Mouse (Mus musculus) forebrain, embryonic 15.5 days (tissue): ENCODE measurements at regions not wholly inside any gene's neighbourhood (a gene's known extent, or its start where the extent isn't known, plus 50 kb on each side); places are given as distances from the start of the nearest gene placed in this dataset.
"Not testable (repeated sequence)": the region's sequence is repeated elsewhere in the genome, so short reads cannot be mapped to it uniquely, and the experiment has no call there.

Source experiments
- ATAC-seq: fragments of 200-750 bp; cut with Nextera tagmentation; replicated peaks from 2 replicates; pipeline ENCODE4 v1.8.0; 2017; ENCODE audit warnings: mild to moderate bottlenecking, moderate TSS enrichment, moderate library complexity
- H3K27ac ChIP-seq: fragments of 300-500 bp; sonication (generic); replicated peaks from 2 replicates; pipeline ENCODE4 v1.5.1; 2015; ENCODE audit warnings: mild to moderate bottlenecking, inconsistent platforms
- H3K27me3 ChIP-seq: fragments of 300-500 bp; sonication (generic); 2 replicates; pipeline ENCODE4 v1.6.1; 2015; ENCODE audit warnings: inconsistent platforms
- H3K36me3 ChIP-seq: fragments of 300-500 bp; sonication (generic); 2 replicates; pipeline ENCODE4 v1.6.1; 2015; ENCODE audit warnings: mild to moderate bottlenecking, inconsistent platforms
- H3K4me1 ChIP-seq: fragments of 300-500 bp; sonication (generic); 2 replicates; pipeline ENCODE4 v1.6.1; 2015; ENCODE audit warnings: inconsistent platforms
- H3K4me2 ChIP-seq: fragments of 300-500 bp; sonication (generic); replicated peaks from 2 replicates; pipeline ENCODE4 v1.6.1; 2015; ENCODE audit warnings: mild to moderate bottlenecking, inconsistent platforms
- H3K4me3 ChIP-seq: fragments of 300-500 bp; sonication (generic); 2 replicates; pipeline ENCODE4 v1.5.1; 2015; ENCODE audit warnings: mild to moderate bottlenecking, inconsistent platforms
- H3K9ac ChIP-seq: fragments of 300-500 bp; sonication (generic); replicated peaks from 2 replicates; pipeline ENCODE4 v1.6.1; 2015; ENCODE audit warnings: mild to moderate bottlenecking, inconsistent platforms
- H3K9me3 ChIP-seq: fragments of 300-500 bp; sonication (generic); 2 replicates; pipeline ENCODE4 v1.6.1; 2016; ENCODE audit warnings: inconsistent platforms
- WGBS: fragments of 180-500 bp; shearing (Covaris S2); methylation state at CpG from one replicate; pipeline ENCODE4 v1.1.7; 2015; ENCODE audit warnings: mixed read lengths; 5-methylcytosine and 5-hydroxymethylcytosine counted together

DNA sequence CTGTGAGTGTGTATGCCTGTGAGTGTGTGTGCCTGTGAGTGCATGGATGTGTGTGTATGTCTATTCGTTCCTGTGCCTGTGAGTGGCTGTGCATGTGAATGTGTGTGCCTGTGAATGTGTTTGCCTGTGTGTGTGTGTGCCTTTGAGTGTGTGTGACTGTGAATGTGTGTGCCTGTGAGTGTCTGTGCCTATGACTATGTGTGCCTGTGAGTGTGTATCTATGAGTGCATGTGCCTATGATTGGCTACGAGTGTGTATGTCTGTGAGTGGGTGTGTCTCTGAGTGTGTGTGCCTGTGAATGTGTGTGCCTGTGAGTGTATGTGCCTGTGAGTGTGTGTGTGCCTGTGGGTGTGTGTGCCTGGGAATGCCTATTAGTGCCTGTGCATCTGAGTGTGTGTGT, 731.6 kb downstream of the Lrriq3 start:
- H3K36me3 ChIP-seq, result no peaks in the 10 kb centered on the region
- WGBS, result 89% methylated on average over 2 of the region's 2 CpGs
- no peak overlapping the region for H3K4me3 ChIP-seq
- no peaks in the 10 kb centered on the region for H3K9me3 ChIP-seq
- no peak overlapping the region for H3K27ac ChIP-seq
- no peak overlapping the region for H3K4me2 ChIP-seq
- no peaks in the 10 kb centered on the region for H3K27me3 ChIP-seq
- no peaks in the 10 kb centered on the region for H3K4me1 ChIP-seq
- no peak overlapping the region for H3K9ac ChIP-seq
- ATAC-seq, result no peak

DNA sequence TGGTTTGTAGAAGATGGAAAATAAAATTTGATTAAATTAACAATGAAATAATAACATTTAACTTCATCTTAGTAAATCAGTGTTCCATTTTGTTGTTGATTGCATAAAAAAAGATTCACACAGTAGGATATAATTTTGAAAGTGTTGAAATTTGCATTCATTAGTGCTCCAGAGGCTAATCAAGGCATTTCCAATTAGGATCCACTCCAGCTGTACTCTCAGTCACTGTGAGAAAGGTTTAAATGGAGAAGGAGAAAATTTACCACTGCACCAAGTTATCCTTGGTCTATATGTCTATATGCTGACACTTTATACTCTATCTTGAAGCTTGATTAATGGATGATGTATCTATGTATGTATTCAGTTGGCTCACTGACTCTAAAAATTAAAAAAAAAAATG, 695.3 kb upstream of the Negr1 start:
- no peaks in the 10 kb centered on the region for H3K4me1 ChIP-seq
- H3K4me3 ChIP-seq, result no peak overlapping the region
- H3K27me3 ChIP-seq, result no peaks in the 10 kb centered on the region
- no peaks in the 10 kb centered on the region for H3K9me3 ChIP-seq
- H3K4me2 ChIP-seq, result no peak overlapping the region
- peak; percentile 53; the same call in 1 of the 2 replicates for ATAC-seq
- no peaks in the 10 kb centered on the region for H3K36me3 ChIP-seq
- no peak overlapping the region for H3K27ac ChIP-seq
- H3K9ac ChIP-seq, result no peak overlapping the region

DNA sequence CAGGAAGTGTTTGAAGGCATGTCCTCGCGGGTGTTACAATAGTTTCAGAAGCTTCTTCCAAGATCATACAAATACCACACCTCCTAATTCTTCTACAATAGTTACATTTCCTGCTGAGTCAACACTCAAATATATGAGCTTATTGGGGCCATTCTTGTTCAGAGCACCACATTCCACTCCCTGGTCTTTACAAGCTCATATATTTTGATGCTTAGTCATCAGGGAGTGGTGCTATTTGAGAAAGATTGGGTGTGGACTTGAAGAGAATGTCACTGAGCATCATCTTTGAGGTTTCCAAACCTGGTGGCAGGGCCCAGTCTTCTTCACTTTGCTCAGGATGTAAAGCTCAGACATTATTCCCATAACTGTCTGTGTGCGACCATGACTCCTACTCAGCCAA, 685.9 kb upstream of the Negr1 start:
- no peaks in the 10 kb centered on the region for H3K4me1 ChIP-seq
- H3K9ac ChIP-seq, result no peak overlapping the region
- no peak for ATAC-seq
- no peaks in the 10 kb centered on the region for H3K27me3 ChIP-seq
- no peaks in the 10 kb centered on the region for H3K9me3 ChIP-seq
- H3K4me3 ChIP-seq, result no peak overlapping the region
- 96% methylated on average over 3 of the region's 3 CpGs for WGBS
- no peak overlapping the region for H3K4me2 ChIP-seq
- H3K36me3 ChIP-seq, result no peaks in the 10 kb centered on the region
- H3K27ac ChIP-seq, result no peak overlapping the region

DNA sequence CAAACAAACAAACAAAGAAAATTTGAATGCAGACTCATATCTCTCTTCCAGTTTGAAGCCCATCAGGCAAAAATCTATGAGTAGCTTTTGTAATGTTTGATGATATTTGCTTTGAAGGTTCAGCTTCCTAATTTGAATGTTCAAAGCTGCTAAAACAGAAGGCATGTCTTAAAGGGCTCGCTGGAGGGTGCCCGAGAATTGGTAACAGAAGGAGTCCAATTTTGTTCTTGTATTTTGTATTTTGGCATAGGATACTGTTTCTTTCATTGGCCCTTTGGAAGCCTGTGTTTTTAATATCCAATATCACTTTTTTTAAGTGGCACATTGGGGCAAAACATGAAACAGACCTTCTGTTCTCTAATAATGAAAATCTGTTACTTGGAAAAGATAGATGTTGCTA, 683.2 kb upstream of the Negr1 start:
- ATAC-seq, result 0 out of 2 replicates have a peak, but pooled peaks have one; percentile 51
- H3K4me2 ChIP-seq, result no peak overlapping the region
- no peak overlapping the region for H3K27ac ChIP-seq
- no peak overlapping the region for H3K4me3 ChIP-seq
- H3K36me3 ChIP-seq, result no peaks in the 10 kb centered on the region
- H3K4me1 ChIP-seq, result no peaks in the 10 kb centered on the region
- 38% methylated on average over 2 of the region's 2 CpGs for WGBS
- H3K27me3 ChIP-seq, result no peaks in the 10 kb centered on the region
- H3K9me3 ChIP-seq, result no peaks in the 10 kb centered on the region
- no peak overlapping the region for H3K9ac ChIP-seq

DNA sequence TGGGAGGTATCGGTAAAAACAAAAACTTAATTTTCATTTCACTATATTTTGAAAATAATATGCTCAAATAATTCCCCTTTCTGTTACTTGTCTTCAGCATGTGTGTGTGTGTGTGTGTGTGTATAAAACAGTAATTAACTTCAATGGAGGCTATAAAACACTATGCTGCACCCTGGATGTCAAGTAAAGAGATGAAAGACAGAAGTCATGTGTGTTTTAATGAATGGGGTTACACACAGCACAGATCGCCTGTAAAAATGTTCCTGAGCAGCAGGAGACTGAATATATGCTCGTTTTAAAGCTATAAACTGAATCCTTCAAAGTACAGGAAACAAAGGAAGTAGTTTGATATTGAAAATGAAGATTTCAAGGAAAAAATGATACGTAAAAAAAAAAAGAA, 680.9 kb upstream of the Negr1 start:
- ATAC-seq, result no peak

DNA sequence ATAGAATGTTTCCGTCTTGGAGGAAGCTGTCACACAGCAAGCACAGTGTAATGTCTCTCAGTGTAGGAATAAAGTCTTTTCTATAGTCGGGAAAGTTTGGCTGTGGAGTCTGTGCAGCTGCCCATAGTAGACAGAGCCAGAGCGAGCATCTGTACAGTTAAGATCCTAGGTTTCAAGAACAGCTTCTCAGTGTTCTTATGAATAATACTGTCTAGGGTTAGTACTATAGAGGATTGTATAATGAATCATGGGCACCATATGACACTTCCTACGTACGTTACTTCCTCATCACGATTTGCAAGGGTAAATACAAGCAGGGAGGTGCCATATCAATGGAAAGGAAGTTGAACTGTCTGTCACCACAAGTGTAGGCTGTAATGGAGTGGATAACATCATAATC, 645.6 kb upstream of the Negr1 start:
- Histone ChIP-seq H3K4me2 (no peak overlapping the region), H3K27me3 (no peaks in the 10 kb centered on the region), H3K36me3 (no peaks in the 10 kb centered on the region), H3K9me3 (no peaks in the 10 kb centered on the region), H3K4me3 (no peak overlapping the region), H3K27ac (no peak overlapping the region), H3K9ac (no peak overlapping the region), H3K4me1 (no peaks in the 10 kb centered on the region)
- ATAC-seq, result no peak
- WGBS, result 93% methylated on average over 6 of the region's 6 CpGs

More for the DNA sequence above, 680.9 kb upstream of the Negr1 start:
- H3K4me3 ChIP-seq, result no peak overlapping the region
- H3K4me1 ChIP-seq, result no peaks in the 10 kb centered on the region; the same call in 1 of the 2 replicates
- no peaks in the 10 kb centered on the region for H3K27me3 ChIP-seq
- H3K4me2 ChIP-seq, result no peak overlapping the region
- no peak overlapping the region for H3K27ac ChIP-seq
- no peaks in the 10 kb centered on the region for H3K36me3 ChIP-seq
- no peaks in the 10 kb centered on the region for H3K9me3 ChIP-seq
- no peak overlapping the region for H3K9ac ChIP-seq
- WGBS, result 74% methylated on average over 4 of the region's 4 CpGs

DNA sequence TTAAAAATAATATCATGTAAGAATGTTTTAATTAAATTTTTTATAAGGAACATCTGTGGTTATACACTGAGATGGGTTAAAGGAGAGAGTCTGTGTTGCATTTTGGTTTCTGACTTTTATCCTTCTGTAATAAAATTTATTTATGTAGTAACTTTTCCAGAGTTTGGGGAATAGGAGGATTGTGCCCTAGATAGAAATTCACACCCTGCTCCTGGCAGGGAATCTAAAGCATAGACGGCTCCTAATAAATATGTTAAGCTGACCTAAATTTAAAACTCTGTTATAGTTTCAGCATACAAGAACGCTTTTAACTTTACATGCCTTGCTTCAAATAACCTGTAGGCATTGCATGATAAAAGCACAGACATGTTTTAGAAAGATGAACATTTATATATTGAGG, 618.7 kb upstream of the Negr1 start:
- H3K27ac ChIP-seq, result no peak overlapping the region
- H3K4me1 ChIP-seq, result no peaks in the 10 kb centered on the region
- H3K4me3 ChIP-seq, result no peak overlapping the region
- no peak overlapping the region for H3K9ac ChIP-seq
- H3K4me2 ChIP-seq, result no peak overlapping the region
- ATAC-seq, result no peak
- no peaks in the 10 kb centered on the region for H3K36me3 ChIP-seq
- H3K27me3 ChIP-seq, result no peaks in the 10 kb centered on the region
- WGBS, result 87% methylated on average over 2 of the region's 2 CpGs
- H3K9me3 ChIP-seq, result no peaks in the 10 kb centered on the region

DNA sequence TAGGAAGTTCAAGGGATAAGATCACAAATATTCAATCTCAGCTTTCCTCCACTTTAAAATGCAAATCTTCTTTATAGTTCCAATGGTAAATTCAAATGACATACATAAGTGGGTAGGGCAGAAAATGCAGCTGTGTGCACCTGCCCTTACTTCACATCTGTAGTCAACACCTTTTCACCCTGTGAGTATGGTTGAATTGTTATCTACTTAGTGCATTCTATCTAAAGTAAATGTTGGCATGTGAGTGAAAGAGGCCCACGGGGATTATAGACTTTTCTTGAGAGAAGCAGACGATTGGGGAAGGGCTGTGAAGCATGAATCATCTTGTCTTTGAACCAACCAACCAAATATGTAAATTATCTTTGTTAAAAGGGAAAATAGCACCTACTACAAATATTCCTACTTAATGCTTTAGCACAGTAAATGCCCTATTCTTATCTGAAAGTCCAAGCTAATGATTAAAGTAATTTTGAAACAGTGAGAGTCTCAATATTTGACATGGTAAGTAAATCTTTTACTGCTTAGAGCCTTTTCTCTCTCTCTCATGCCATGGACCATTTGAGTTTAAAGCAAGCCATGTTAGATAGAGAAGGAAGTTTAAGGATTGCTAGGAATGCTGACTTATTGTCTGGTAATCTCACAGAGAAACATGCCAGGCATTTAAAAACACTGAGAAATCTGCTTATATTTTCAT, 617.4 kb upstream of the Negr1 start:
- no peak overlapping the region for H3K9ac ChIP-seq
- 27% methylated on average over 2 of the region's 2 CpGs for WGBS
- H3K4me1 ChIP-seq, result no peaks in the 10 kb centered on the region
- H3K4me2 ChIP-seq, result no peak overlapping the region
- no peak overlapping the region for H3K27ac ChIP-seq
- H3K27me3 ChIP-seq, result no peaks in the 10 kb centered on the region
- H3K4me3 ChIP-seq, result no peak overlapping the region
- no peaks in the 10 kb centered on the region for H3K9me3 ChIP-seq
- no peaks in the 10 kb centered on the region for H3K36me3 ChIP-seq
- no peak for ATAC-seq

DNA sequence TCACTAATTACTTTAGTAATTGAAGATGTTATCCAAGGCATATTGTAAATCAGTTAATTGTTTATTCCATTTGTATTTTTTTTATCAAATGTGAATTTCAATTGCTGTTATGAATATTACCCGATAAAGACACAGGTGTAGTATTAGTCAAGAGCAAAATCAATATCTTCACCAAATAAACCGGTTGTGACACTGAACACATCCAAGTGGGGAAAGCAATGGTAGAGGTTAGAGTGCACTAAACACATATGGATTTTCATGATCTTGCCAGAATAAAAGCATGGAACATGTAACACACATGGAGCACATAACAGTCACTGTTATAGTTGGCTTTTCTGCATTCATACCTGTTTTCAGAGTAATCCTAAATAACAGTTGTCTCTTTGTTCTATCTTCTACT, 616.4 kb upstream of the Negr1 start:
- Histone ChIP-seq H3K36me3 (no peaks in the 10 kb centered on the region), H3K4me1 (no peaks in the 10 kb centered on the region), H3K9ac (no peak overlapping the region), H3K27me3 (no peaks in the 10 kb centered on the region), H3K27ac (no peak overlapping the region), H3K4me3 (no peak overlapping the region), H3K9me3 (no peaks in the 10 kb centered on the region), H3K4me2 (no peak overlapping the region)
- no peak for ATAC-seq
- WGBS, result 96% methylated on average over 2 of the region's 2 CpGs

DNA sequence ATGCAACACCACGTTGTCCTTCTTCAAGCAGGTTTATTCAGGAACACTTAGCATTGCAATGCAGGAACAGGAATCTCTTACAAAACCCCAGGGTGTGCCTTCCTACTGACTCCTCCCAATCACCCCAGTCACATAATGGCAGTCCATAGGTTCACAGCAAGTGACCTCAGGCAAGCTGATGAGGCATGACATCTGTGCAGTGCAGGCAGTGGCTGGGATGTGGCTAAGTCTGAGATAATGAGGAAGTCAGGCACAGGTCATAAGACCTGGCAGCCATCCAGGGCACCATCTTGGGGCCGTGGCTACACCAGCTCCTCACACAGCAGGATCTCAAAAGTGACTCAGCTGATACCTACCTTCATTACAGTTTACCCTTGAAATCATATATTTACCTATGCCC, 599.1 kb upstream of the Negr1 start:
- not testable (repeated sequence) for H3K36me3 ChIP-seq, H3K27me3 ChIP-seq, H3K27ac ChIP-seq, H3K4me3 ChIP-seq, H3K4me1 ChIP-seq, H3K9ac ChIP-seq, H3K4me2 ChIP-seq, ATAC-seq, H3K9me3 ChIP-seq
- WGBS, result 38% methylated on average over 2 of the region's 2 CpGs

DNA sequence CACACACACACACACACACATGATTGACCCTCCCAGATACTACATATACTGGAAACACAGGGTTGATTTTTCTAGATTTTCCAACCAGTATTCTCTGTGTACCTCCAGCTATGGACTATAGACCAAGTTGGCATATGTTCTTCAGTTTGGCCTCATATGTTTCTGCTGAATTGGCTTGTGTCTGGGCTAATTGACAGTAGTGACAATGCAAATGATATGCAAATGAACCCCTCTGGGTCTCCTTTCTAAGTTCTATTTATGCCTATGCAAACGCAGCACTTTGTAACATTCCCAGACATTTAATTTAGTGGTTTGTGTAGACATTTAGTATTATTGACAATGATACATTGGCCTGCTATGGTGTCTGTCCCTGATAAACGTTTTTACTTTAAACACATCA, 582.0 kb upstream of the Negr1 start:
- Histone ChIP-seq H3K4me2 (no peak overlapping the region), H3K4me1 (peaks cover 6% of the 10 kb centered on the region; the same call in 1 of the 2 replicates), H3K4me3 (no peak overlapping the region), H3K27ac (no peak overlapping the region), H3K27me3 (no peaks in the 10 kb centered on the region), H3K9ac (no peak overlapping the region), H3K9me3 (no peaks in the 10 kb centered on the region), H3K36me3 (no peaks in the 10 kb centered on the region)
- WGBS, result 21% methylated on average over 2 of the region's 2 CpGs
- ATAC-seq, result peak; percentile 88

DNA sequence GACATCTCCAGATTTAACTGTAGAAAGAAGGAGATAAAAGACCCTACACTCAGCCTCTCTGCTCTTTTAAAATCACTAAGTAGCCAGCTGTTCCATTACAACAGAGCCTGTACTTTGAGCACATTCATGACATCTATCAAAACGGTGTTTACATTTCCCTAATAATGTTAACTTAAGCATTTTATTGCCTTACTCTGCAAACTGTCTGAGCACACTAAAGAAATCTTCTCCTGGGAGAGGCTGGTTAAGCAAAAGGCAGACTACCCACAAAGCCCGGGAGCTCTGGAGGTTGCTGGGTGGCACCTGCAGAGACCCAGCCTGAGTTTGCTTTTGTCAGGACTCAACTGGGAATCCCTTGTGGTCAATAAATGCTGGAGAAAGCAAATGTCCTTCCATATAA, 567.5 kb upstream of the Negr1 start:
- no peak overlapping the region for H3K4me2 ChIP-seq
- no peaks in the 10 kb centered on the region for H3K9me3 ChIP-seq
- H3K27me3 ChIP-seq, result no peaks in the 10 kb centered on the region
- no peaks in the 10 kb centered on the region for H3K4me1 ChIP-seq
- H3K9ac ChIP-seq, result no peak overlapping the region
- H3K27ac ChIP-seq, result no peak overlapping the region
- 54% methylated on average over 2 of the region's 2 CpGs for WGBS
- no peak overlapping the region for H3K4me3 ChIP-seq
- ATAC-seq, result no peak
- H3K36me3 ChIP-seq, result no peaks in the 10 kb centered on the region

DNA sequence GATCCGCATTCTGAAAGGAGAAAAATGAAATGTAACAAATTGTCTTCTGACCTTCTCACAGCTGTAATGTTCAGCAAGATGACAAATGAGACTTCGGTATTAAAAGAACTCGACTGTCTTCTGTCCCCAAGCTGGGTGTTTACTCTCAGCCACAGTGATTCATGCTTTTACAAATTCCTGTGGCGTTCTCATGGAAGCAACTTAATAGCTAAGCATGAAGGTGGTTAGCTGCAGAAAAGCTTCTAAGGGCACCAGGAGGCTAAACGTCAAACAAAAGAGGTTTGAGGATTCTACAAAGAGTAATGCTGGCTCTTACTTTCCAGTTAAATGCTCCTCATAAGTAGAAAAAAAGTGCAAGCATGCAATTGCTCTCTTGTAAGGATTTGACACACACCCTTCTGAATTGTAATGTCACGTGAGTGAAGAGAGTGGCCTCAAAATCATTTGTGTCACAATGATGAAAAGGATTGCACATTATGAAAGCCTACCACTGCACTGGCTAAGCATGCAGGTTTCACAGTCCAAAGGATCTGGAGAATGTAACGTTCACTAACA, 543.8 kb upstream of the Negr1 start:
- WGBS, result 27% methylated on average over 7 of the region's 7 CpGs
- no peak overlapping the region for H3K4me2 ChIP-seq
- no peaks in the 10 kb centered on the region for H3K9me3 ChIP-seq
- no peaks in the 10 kb centered on the region for H3K27me3 ChIP-seq
- H3K4me1 ChIP-seq, result no peaks in the 10 kb centered on the region
- no peak for ATAC-seq
- H3K4me3 ChIP-seq, result no peak overlapping the region
- no peaks in the 10 kb centered on the region for H3K36me3 ChIP-seq
- no peak overlapping the region for H3K9ac ChIP-seq
- no peak overlapping the region for H3K27ac ChIP-seq
